18 mouse cellular contexts compared by ENCODE assay signal in the genomic region with DNA sequence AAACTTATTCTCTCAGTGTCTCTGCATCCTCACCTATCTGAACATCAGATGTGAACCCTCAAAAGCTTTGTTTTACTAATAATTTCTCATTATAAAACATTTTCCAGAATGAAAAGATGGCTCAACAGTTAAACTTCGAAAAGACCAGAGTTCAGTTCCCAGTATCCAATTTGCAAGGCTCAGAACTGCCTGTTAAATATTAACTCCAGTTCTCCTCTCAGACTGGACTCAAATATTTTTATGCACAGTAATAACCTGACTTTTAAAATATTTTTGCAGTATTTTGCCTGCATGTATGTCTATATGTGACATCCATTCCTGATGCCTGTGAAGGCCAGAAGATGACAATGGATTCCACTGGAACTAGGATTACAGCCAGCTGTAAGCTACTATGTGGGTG. TPM values are rescaled to one million over a fixed set of nuclear protein-coding genes. Genes with fewer than 3 reads are reported as not detected.
"Had no signal": no experiment of that assay in that cellular context is flagged by ENCODE, and none has a peak within 500 bp of the region (broad histone marks: within the 10 kb centered on the region; RNA-seq: fewer than 3 reads in every experiment).

No protein-coding gene starts in this region.

- H3K4me1 ChIP-seq: neural tube, embryonic 13.5 days; neural tube, embryonic 15.5 days; stomach, embryonic 15.5 days had no signal

- DNase-seq: retina, postnatal 1 day; right cerebral cortex, adult 18-20 months; right cerebral cortex, postnatal 14 days; right cerebral cortex, postnatal 25 days; right cerebral cortex, postnatal 4 days; spleen, adult 18-20 months; thymus, adult 18-20 months; thymus, adult 2 months; thymus, postnatal 14 days; thymus, postnatal 25 days; thymus, postnatal 36 days; thymus, postnatal 4 days had no signal

- H3K9me3 ChIP-seq: neural tube, embryonic 13.5 days; neural tube, embryonic 15.5 days; stomach, embryonic 15.5 days had no signal

- H3K4me3 ChIP-seq: neural tube, embryonic 13.5 days; neural tube, embryonic 15.5 days; stomach, embryonic 15.5 days had no signal

- H3K9ac ChIP-seq: neural tube, embryonic 13.5 days; neural tube, embryonic 15.5 days; stomach, embryonic 15.5 days had no signal

- H3K4me2 ChIP-seq: neural tube, embryonic 13.5 days; neural tube, embryonic 15.5 days; stomach, embryonic 15.5 days had no signal

- H3K27ac ChIP-seq: neural tube, embryonic 13.5 days; neural tube, embryonic 15.5 days; stomach, embryonic 15.5 days; stomach, postnatal 0 days had no signal

- H3K27me3 ChIP-seq: neural tube, embryonic 13.5 days; neural tube, embryonic 15.5 days; stomach, embryonic 15.5 days had no signal

RNA-seq across cellular contexts. Expression of gene Dnajb7, which starts 39.5 kb away (rescaled TPM):
- total RNA-seq: neutrophil, adult 5-6 weeks had no signal
- polyA plus RNA-seq: small intestine, adult 2 months; thymus, adult 2 months had no signal
